Mouse (Mus musculus): Measurements from ENCODE around the gene Kazn. TPM values are rescaled to one million over a fixed set of nuclear protein-coding genes. Genes with fewer than 3 reads are reported as not detected.

The Kazn gene
- polyA plus RNA-seq, 1 experiment: 43.2 TPM

DNA sequence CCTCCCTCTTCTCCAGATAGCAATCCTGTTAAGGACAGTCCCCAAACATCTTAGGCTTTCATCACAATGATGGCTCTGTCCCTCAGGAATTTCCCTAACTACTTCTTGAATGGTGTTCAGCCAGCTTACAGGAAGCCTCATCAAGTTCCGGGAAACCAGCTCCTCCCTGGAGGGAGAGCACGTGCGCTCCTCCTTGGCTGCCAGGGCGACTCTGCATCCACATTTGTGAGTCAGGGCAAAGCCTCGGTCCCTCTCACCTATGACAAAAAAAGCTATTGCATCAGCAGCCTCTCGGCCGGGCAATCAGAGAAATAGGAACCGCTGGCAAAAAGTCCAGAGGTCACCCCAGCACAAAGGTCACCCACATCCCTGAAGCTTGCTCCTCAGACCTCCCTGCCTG is 168.4 kb downstream of the Kazn start:
- 23% methylated on average over 8 of the region's 8 CpGs for WGBS
- Histone ChIP-seq H3K4me3 (replicated peaks; ENCODE audit: extremely low read depth, low read depth, low read length) (no peak overlapping the region), H3K4me1 (ENCODE audit: control insufficient read depth, insufficient read depth, low read length) (peaks cover 16% of the 10 kb centered on the region)
- TF ChIP-seq CTCF (IDR thresholded peaks at IDR 0.05; ENCODE audit: insufficient read depth, low read length) (no peak), POLR2A (IDR thresholded peaks at IDR 0.05; ENCODE audit: borderline replicate concordance, extremely low read depth, low read depth, low read length) (no peak)
- DNase-seq: no peak

DNA sequence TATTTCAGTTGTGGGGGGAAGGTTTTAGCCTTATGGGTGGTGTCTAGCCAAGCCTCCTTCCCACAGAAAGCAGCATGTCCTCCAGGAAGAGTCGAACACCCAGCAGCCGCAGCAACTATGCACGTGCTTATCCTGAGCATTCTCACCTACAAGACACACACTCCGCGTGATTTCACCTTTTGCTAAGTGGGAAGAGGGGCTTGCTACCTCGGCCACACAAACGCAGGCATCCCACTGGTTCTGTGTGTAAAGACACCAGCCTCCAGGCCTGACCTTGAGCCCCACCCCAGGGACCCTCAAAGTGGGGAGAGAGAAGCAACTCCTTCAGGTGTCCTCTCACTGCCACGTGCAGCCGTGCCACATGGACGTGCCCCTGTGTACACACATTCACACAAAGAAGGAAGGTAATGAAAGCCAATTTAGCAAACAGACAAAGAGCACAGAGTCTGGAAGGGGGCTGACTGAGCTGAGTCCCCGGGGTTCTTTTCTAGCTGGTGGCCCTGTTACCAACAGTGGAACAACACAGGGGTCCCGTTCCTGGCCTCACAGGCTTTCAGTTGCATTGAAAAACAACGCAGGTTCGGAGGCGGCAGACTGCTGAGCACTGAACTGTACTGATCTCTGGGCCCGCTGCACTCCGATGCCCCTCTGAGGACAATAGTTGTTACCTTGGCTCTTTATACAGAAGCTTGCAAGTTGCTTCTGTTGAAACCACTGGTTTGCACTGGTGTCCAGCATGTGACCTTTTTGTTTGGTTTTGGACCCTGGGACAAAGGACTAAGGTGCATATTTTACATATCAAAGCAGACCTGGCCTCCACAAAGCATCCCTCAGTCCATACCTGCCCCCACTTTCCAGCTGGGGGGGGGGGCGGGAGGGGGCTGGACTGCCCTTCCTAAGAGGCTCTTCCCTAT is 170.0 kb downstream of the Kazn start:
- DNase-seq: no peak
- H3K4me3 ChIP-seq (replicated peaks; ENCODE audit: extremely low read depth, low read depth, low read length): no peak overlapping the region
- TF ChIP-seq CTCF (IDR thresholded peaks at IDR 0.05; ENCODE audit: insufficient read depth, low read length): no peak
- no peak for TF ChIP-seq POLR2A (IDR thresholded peaks at IDR 0.05; ENCODE audit: borderline replicate concordance, extremely low read depth, low read depth, low read length)
- 70% methylated on average over 18 of the region's 18 CpGs for WGBS
- peaks cover 25% of the 10 kb centered on the region for H3K4me1 ChIP-seq (ENCODE audit: control insufficient read depth, insufficient read depth, low read length)

DNA sequence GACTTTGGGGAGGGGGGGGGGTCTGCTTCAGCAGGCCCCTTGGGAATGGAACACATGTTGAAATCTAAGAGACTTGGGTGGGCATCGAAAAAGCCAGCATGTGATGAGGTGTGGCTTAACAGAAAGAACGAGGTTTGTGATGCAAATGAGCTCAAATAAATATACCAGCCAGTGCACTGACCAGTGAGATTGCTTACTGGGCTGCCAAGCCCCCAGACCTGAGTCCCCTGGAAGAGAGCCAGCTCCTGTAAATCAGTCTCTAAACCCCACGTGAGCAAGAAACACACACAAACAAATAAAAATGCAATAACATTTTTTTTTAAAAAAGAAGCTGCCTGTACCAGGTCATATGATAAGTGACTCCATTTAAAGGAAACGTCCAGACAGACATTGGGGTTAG is 172.6 kb downstream of the Kazn start:
- TF ChIP-seq POLR2A (IDR thresholded peaks at IDR 0.05; ENCODE audit: borderline replicate concordance, extremely low read depth, low read depth, low read length) (no peak), CTCF (IDR thresholded peaks at IDR 0.05; ENCODE audit: insufficient read depth, low read length) (no peak)
- WGBS: 65% methylated on average over 4 of the region's 4 CpGs
- Histone ChIP-seq H3K4me1 (ENCODE audit: control insufficient read depth, insufficient read depth, low read length) (peaks cover 26% of the 10 kb centered on the region), H3K4me3 (replicated peaks; ENCODE audit: extremely low read depth, low read depth, low read length) (no peak overlapping the region)
- no peak for DNase-seq

DNA sequence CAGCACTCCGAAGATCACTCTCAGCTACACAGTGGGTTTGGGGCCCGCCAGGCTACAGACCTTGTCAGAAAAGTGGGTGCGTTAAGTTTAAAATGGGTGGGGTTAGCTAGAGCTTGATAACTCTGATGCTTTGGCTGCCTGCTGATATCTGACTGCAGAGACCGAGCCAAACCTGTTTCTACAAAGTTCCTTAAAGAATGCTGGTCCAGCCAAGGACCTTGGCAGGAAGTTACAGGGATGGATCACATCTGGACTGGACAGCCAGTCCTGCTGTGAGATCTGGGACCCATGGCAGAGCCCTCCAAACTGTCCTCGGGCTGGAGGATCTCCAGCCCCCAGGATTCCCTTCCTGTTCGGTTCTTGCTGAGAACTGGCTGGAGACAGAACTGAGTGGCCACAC is 173.4 kb downstream of the Kazn start:
- Histone ChIP-seq H3K4me3 (replicated peaks; ENCODE audit: extremely low read depth, low read depth, low read length) (no peak overlapping the region), H3K4me1 (ENCODE audit: control insufficient read depth, insufficient read depth, low read length) (peaks cover 22% of the 10 kb centered on the region)
- 43% methylated on average over 6 of the region's 6 CpGs for WGBS
- no peak for DNase-seq
- no peak for TF ChIP-seq CTCF (IDR thresholded peaks at IDR 0.05; ENCODE audit: insufficient read depth, low read length)
- no peak for TF ChIP-seq POLR2A (IDR thresholded peaks at IDR 0.05; ENCODE audit: borderline replicate concordance, extremely low read depth, low read depth, low read length)

DNA sequence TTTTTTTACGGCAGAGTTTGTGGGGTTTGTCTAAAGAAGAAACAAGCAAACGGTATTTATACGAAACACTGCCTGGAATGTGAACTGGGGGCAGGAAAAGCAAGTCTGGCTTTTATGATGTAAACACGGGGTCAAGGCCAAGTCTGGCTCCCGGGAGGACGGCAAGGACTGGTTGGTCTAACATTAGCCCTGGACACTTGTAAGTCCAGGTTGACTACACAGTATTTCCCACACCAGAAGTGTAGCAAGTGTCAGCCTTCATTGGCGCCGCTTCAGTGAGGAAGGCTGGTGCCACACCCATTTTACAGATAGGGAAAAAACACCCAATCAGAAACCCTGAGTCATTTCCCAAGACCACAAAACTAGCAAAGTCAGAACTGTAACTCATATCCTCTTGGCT is 173.9 kb downstream of the Kazn start:
- Histone ChIP-seq H3K4me1 (ENCODE audit: control insufficient read depth, insufficient read depth, low read length) (peaks cover 18% of the 10 kb centered on the region), H3K4me3 (replicated peaks; ENCODE audit: extremely low read depth, low read depth, low read length) (no peak overlapping the region)
- no peak for DNase-seq
- TF ChIP-seq POLR2A (IDR thresholded peaks at IDR 0.05; ENCODE audit: borderline replicate concordance, extremely low read depth, low read depth, low read length) (no peak), CTCF (IDR thresholded peaks at IDR 0.05; ENCODE audit: insufficient read depth, low read length) (no peak)
- WGBS: 28% methylated on average over 8 of the region's 8 CpGs

DNA sequence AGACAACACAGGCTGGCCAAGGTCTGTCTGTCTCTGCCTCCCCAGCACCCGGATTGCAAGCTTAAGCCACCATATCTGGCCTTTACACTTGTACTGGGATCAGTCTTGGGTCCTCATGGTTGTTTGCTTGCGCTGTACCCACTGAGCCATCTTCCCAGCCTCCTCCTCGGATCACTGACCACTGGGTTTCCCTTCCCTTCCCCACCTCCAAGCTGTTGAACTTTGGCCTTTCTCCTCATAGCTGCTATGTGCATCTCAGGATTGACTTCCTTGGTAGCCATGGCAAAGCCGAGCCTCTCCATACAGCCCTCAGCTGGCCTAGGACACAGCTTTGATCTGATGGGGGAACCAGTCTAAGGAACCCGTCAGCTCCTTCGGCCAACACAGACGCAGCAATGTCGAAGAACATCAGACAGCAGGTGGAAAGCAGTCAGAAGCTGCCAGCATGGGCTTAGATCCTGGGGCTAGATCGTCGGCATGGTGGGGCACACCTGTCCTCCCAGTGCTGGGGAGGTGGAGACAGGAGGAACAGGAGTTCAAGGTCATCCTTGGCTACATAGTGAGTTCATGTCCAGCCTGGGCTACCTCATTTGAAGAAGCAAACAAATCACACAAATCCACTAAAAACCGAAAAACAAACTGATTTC is 174.5 kb downstream of the Kazn start:
- DNase-seq: no peak
- Histone ChIP-seq H3K4me3 (replicated peaks; ENCODE audit: extremely low read depth, low read depth, low read length) (no peak overlapping the region), H3K4me1 (ENCODE audit: control insufficient read depth, insufficient read depth, low read length) (peaks cover 17% of the 10 kb centered on the region)

DNA sequence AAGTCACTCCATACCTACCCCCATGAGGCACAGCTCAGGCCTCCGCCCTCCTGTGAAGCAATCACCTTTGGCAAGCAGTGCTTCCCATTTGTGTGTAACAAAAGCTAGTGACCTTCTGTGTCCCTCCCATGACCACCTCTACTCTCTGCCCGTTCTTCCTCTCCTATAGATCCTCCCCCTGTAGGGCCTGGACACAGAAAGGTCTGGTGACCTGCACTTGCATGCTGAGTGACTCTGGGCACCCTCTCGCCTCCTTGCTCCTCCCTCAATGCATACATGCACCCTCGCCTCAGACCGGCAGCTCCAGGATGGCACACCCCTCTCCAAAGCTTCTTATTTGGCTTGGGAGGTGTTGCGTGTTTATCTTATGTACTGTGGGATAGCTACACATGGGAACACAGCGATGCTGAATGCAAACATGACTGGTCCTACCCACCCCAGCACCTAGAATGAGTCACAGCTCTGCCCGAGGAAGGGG is 176.1 kb downstream of the Kazn start:
- no peak for DNase-seq
- 68% methylated on average over 8 of the region's 8 CpGs for WGBS
- TF ChIP-seq CTCF (IDR thresholded peaks at IDR 0.05; ENCODE audit: insufficient read depth, low read length) (no peak), POLR2A (IDR thresholded peaks at IDR 0.05; ENCODE audit: borderline replicate concordance, extremely low read depth, low read depth, low read length) (no peak)
- H3K4me3 ChIP-seq (replicated peaks; ENCODE audit: extremely low read depth, low read depth, low read length): no peak overlapping the region
- H3K4me1 ChIP-seq (ENCODE audit: control insufficient read depth, insufficient read depth, low read length): peaks cover 17% of the 10 kb centered on the region

More for the DNA sequence above, 174.5 kb downstream of the Kazn start:
- 80% methylated on average over 11 of the region's 11 CpGs for WGBS
- TF ChIP-seq POLR2A (IDR thresholded peaks at IDR 0.05; ENCODE audit: borderline replicate concordance, extremely low read depth, low read depth, low read length): no peak
- no peak for TF ChIP-seq CTCF (IDR thresholded peaks at IDR 0.05; ENCODE audit: insufficient read depth, low read length)

DNA sequence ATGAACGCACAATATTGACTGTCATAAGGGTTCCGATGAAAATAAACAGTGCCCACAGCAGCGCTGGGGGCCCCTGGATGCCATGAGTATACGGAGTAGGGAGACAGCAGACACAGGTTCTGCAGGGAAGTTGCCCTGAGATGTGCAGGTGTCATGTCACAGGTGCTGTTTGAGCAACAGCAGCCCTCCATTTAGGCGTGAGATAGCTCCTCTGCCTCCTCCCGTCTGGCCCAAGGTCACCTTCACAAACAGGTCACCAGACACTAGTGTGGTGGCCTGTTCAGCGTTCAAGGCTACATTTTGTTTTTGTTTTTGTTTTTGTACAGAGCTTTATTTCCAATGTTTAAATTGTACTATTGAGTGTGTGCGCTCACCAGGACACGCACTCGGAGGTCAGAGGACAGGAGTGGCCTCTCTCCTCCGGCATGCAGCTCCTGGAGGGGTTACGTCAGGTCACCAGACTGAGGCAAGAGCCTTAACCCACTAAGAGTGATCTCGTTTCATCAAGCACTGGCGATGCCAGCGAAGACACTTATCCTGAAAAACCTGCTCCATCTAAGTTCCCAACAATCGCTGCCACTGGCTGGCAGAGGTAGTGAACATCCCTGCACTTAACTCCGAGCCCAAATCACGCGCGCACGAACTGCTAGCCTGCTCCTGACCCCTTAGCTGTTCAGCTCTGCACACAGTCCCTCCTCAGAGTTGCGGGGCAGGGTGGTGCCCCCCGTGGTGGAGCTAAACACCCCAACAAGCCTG is 177.5 kb downstream of the Kazn start:
- DNase-seq: no peak
- Histone ChIP-seq H3K4me1 (ENCODE audit: control insufficient read depth, insufficient read depth, low read length) (peaks cover 17% of the 10 kb centered on the region), H3K4me3 (replicated peaks; ENCODE audit: extremely low read depth, low read depth, low read length) (no peak overlapping the region)
- TF ChIP-seq POLR2A (IDR thresholded peaks at IDR 0.05; ENCODE audit: borderline replicate concordance, extremely low read depth, low read depth, low read length) (no peak), CTCF (IDR thresholded peaks at IDR 0.05; ENCODE audit: insufficient read depth, low read length) (no peak)
- WGBS: 69% methylated on average over 23 of the region's 23 CpGs
